Mouse (Mus musculus): ENCODE results near the gene Fam186a.

DNA sequence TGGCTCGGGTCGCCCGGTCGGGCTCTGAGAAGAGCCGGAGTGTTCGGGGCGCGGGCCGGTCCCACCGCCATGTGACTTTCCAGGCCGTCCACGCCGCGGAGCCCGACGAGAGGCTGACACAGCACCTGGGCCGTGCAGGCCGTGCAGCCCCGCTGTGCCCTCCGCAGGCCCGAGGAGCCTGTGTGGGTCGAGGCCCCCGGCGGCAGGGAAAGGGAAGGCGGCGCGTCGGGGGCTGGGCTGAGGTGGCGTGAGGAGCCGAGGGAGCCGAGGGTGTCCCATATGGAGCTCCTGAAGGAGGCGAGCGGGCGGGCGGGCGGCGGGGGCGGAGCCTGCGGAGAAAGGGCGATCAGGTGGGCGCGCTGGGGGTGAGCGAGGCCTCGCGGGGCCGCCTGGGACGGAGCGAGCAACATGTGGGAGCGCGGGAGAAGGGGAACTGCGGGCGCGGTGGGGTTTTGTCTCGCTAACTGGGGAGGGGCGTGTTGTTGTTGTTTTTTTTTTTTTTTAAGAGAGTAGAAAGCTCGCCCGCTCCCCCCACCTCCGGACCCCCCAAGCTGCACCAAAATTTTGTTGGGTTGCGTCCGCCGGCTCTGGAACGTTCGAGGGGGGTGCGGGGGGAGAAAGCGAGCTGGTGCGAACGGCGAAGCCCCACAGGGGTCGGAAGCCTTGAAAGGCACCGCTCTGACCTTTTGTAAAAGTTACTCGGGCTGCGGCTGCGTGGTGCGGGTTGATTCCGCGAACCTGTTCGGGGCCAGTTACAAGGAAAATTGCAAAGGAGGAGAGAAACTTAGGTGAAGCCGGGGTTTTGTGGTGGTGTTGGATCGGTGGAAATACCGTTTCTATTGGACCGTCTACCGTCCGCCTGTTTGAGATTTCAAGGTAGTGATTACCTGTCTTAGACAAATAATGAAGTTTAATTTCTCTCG, 6.4 kb upstream of the Fam186a start:
- TF ChIP-seq POLR2A (IDR thresholded peaks at IDR 0.05; ENCODE audit: insufficient read depth, low read depth, low read length) (no peak), CTCF (IDR thresholded peaks at IDR 0.05) (no peak)
